Mouse (Mus musculus): ENCODE data around the gene Errfi1. TPM values are rescaled to one million over a fixed set of nuclear protein-coding genes. Genes with fewer than 3 reads are reported as not detected.
A peak's percentile ranks its signal among the peaks of the same experiment; 100 is the strongest.

Errfi1 gene
- polyA plus RNA-seq, 1 experiment, result 230 TPM

- Histone ChIP-seq H3K4me3 (ENCODE audit: insufficient read depth, low read depth, low read length) (no peak overlapping the region), H3K36me3 (ENCODE audit: control insufficient read depth, insufficient read depth, low read length) (no peaks in the 10 kb centered on the region), H3K27me3 (replicated peaks; ENCODE audit: control insufficient read depth, insufficient read depth, low read length) (no peaks in the 10 kb centered on the region), H3K27ac (ENCODE audit: insufficient read depth, low read depth, low read length) (peak overlapping the region; percentile 19; the same call in 1 of the 2 replicates), H3K4me1 (ENCODE audit: control insufficient read depth, insufficient read depth, low read length) (peaks cover 15% of the 10 kb centered on the region; the same call in 1 of the 2 replicates)
- no peak for TF ChIP-seq POLR2A (IDR thresholded peaks at IDR 0.05; ENCODE audit: low read depth, low read length)
- 0 out of 2 replicates have a peak, but pooled peaks have one; percentile 6 for TF ChIP-seq CTCF (conservative IDR thresholded peaks at IDR 0.05; ENCODE audit: insufficient read depth, insufficient read length, low read depth, low read length)
- WGBS, result 42% methylated on average over 13 of the region's 13 CpGs
- peak; percentile 37 for DNase-seq
These were observed 36.2 kb downstream of the Errfi1 start for GRCm38 (mm10) chr4:150889955-150890315.

GRCm38 (mm10) chr4:150891308-150891707, 37.6 kb downstream of the Errfi1 start:
- no peak overlapping the region for H3K27ac ChIP-seq (ENCODE audit: insufficient read depth, low read depth, low read length)
- WGBS, result 65% methylated on average over 5 of the region's 5 CpGs
- DNase-seq, result no peak
- no peak overlapping the region for H3K4me3 ChIP-seq (ENCODE audit: insufficient read depth, low read depth, low read length)
- H3K27me3 ChIP-seq (replicated peaks; ENCODE audit: control insufficient read depth, insufficient read depth, low read length), result no peaks in the 10 kb centered on the region
- no peak for TF ChIP-seq POLR2A (IDR thresholded peaks at IDR 0.05; ENCODE audit: low read depth, low read length)
- no peak for TF ChIP-seq CTCF (conservative IDR thresholded peaks at IDR 0.05; ENCODE audit: insufficient read depth, insufficient read length, low read depth, low read length)
- H3K36me3 ChIP-seq (ENCODE audit: control insufficient read depth, insufficient read depth, low read length), result no peaks in the 10 kb centered on the region
- peaks cover 18% of the 10 kb centered on the region; the same call in 1 of the 2 replicates for H3K4me1 ChIP-seq (ENCODE audit: control insufficient read depth, insufficient read depth, low read length)

- Histone ChIP-seq H3K36me3 (ENCODE audit: control insufficient read depth, insufficient read depth, low read length) (peaks cover 2% of the 10 kb centered on the region), H3K4me3 (ENCODE audit: insufficient read depth, low read depth, low read length) (no peak overlapping the region), H3K4me1 (ENCODE audit: control insufficient read depth, insufficient read depth, low read length) (peaks cover 19% of the 10 kb centered on the region; the same call in 1 of the 2 replicates), H3K27me3 (replicated peaks; ENCODE audit: control insufficient read depth, insufficient read depth, low read length) (no peaks in the 10 kb centered on the region), H3K27ac (ENCODE audit: insufficient read depth, low read depth, low read length) (no peak overlapping the region)
- DNase-seq, result peak; percentile 70
- no peak for TF ChIP-seq CTCF (conservative IDR thresholded peaks at IDR 0.05; ENCODE audit: insufficient read depth, insufficient read length, low read depth, low read length)
- TF ChIP-seq POLR2A (IDR thresholded peaks at IDR 0.05; ENCODE audit: low read depth, low read length), result no peak
- 52% methylated on average over 8 of the region's 8 CpGs for WGBS
These were observed 41.2 kb downstream of the Errfi1 start for GRCm38 (mm10) chr4:150894718-150895501.

- no peak overlapping the region for H3K4me3 ChIP-seq (ENCODE audit: insufficient read depth, low read depth, low read length)
- no peak for DNase-seq
- H3K4me1 ChIP-seq (ENCODE audit: control insufficient read depth, insufficient read depth, low read length), result peaks cover 24% of the 10 kb centered on the region; the same call in 1 of the 2 replicates
- WGBS, result 93% methylated on average over 26 of the region's 26 CpGs
- H3K27me3 ChIP-seq (replicated peaks; ENCODE audit: control insufficient read depth, insufficient read depth, low read length), result no peaks in the 10 kb centered on the region
- no peak overlapping the region for H3K27ac ChIP-seq (ENCODE audit: insufficient read depth, low read depth, low read length)
- TF ChIP-seq CTCF (conservative IDR thresholded peaks at IDR 0.05; ENCODE audit: insufficient read depth, insufficient read length, low read depth, low read length) (no peak), POLR2A (IDR thresholded peaks at IDR 0.05; ENCODE audit: low read depth, low read length) (no peak)
- H3K36me3 ChIP-seq (ENCODE audit: control insufficient read depth, insufficient read depth, low read length), result peaks cover 2% of the 10 kb centered on the region
These were observed 43.3 kb downstream of the Errfi1 start for GRCm38 (mm10) chr4:150896896-150897624.

GRCm38 (mm10) chr4:150898716-150899365, 45.1 kb downstream of the Errfi1 start:
- Histone ChIP-seq H3K27me3 (replicated peaks; ENCODE audit: control insufficient read depth, insufficient read depth, low read length) (no peaks in the 10 kb centered on the region), H3K4me3 (ENCODE audit: insufficient read depth, low read depth, low read length) (no peak overlapping the region), H3K36me3 (ENCODE audit: control insufficient read depth, insufficient read depth, low read length) (peaks cover 2% of the 10 kb centered on the region), H3K4me1 (ENCODE audit: control insufficient read depth, insufficient read depth, low read length) (peaks cover 39% of the 10 kb centered on the region; the same call in 1 of the 2 replicates), H3K27ac (ENCODE audit: insufficient read depth, low read depth, low read length) (peak overlapping the region; percentile 56)
- WGBS, result 24% methylated on average over 13 of the region's 13 CpGs
- DNase-seq, result peak; percentile 86
- no peak for TF ChIP-seq POLR2A (IDR thresholded peaks at IDR 0.05; ENCODE audit: low read depth, low read length)
- peak; percentile 93 for TF ChIP-seq CTCF (conservative IDR thresholded peaks at IDR 0.05; ENCODE audit: insufficient read depth, insufficient read length, low read depth, low read length)

GRCm38 (mm10) chr4:150900486-150900885, 46.8 kb downstream of the Errfi1 start:
- TF ChIP-seq POLR2A (IDR thresholded peaks at IDR 0.05; ENCODE audit: low read depth, low read length), result no peak
- no peak for TF ChIP-seq CTCF (conservative IDR thresholded peaks at IDR 0.05; ENCODE audit: insufficient read depth, insufficient read length, low read depth, low read length)
- H3K4me3 ChIP-seq (ENCODE audit: insufficient read depth, low read depth, low read length), result no peak overlapping the region
- peak; percentile 74 for DNase-seq
- H3K27me3 ChIP-seq (replicated peaks; ENCODE audit: control insufficient read depth, insufficient read depth, low read length), result no peaks in the 10 kb centered on the region
- WGBS, result 59% methylated on average over 13 of the region's 13 CpGs
- H3K4me1 ChIP-seq (ENCODE audit: control insufficient read depth, insufficient read depth, low read length), result peaks cover 41% of the 10 kb centered on the region
- peaks cover 2% of the 10 kb centered on the region for H3K36me3 ChIP-seq (ENCODE audit: control insufficient read depth, insufficient read depth, low read length)
- peak overlapping the region; percentile 85 for H3K27ac ChIP-seq (ENCODE audit: insufficient read depth, low read depth, low read length)

All from kidney, adult 2 months (tissue).